Mouse (Mus musculus) cerebellum, adult 11 months (tissue): Measurements from ENCODE around the gene Nox1.
"Not testable (repeated sequence)": the region's sequence is repeated elsewhere in the genome, so short reads cannot be mapped to it uniquely, and the experiment has no call there.

ENCODE experiments used
- DNase-seq: peaks from one replicate; pipeline ENCODE4 v3.0.0; 2022

Nox1 gene

GRCm38 (mm10) chrX:134221856-134222255 is at the start of gene Nox1:
Nox1 (minus strand) TSS chrX:134221956.
- no peak for DNase-seq

- no peak for DNase-seq
Measured at GRCm38 (mm10) chrX:134262129-134262528, 40.4 kb upstream of the Nox1 start.

GRCm38 (mm10) chrX:134261191-134261590 is 39.4 kb upstream of the Nox1 start:
- DNase-seq, result no peak

GRCm38 (mm10) chrX:134248202-134248601 is 26.4 kb upstream of the Nox1 start:
- no peak for DNase-seq

- no peak for DNase-seq
Measured at GRCm38 (mm10) chrX:134245946-134246345, 24.2 kb upstream of the Nox1 start.

- DNase-seq, result no peak
Measured at GRCm38 (mm10) chrX:134238266-134238665, 16.5 kb upstream of the Nox1 start.

- no peak for DNase-seq
Measured at GRCm38 (mm10) chrX:134233048-134233447, 11.3 kb upstream of the Nox1 start.

- DNase-seq, result no peak
Measured at GRCm38 (mm10) chrX:134220618-134221017, 1.1 kb downstream of the Nox1 start.

GRCm38 (mm10) chrX:134218161-134218560 is 3.6 kb downstream of the Nox1 start:
- no peak for DNase-seq

GRCm38 (mm10) chrX:134211151-134211642 is 10.6 kb downstream of the Nox1 start:
- no peak for DNase-seq

- no peak for DNase-seq
Measured at GRCm38 (mm10) chrX:134208491-134208890, 13.3 kb downstream of the Nox1 start.

- not testable (repeated sequence) for DNase-seq
Measured at GRCm38 (mm10) chrX:134187201-134187600, 34.6 kb downstream of the Nox1 start, which contains the start of gene Arl13a. Arl13a (plus strand) TSS chrX:134187501.

- DNase-seq, result no peak
Measured at GRCm38 (mm10) chrX:134174699-134175098, 47.1 kb downstream of the Nox1 start.

- no peak for DNase-seq
Measured at GRCm38 (mm10) chrX:134170584-134170983, 51.2 kb downstream of the Nox1 start.

GRCm38 (mm10) chrX:134163484-134163883 is 58.3 kb downstream of the Nox1 start:
- DNase-seq, result no peak

- DNase-seq, result peak; percentile 10
Measured at GRCm38 (mm10) chrX:134162826-134163225, 58.9 kb downstream of the Nox1 start.

- DNase-seq, result peak; percentile 2
Measured at GRCm38 (mm10) chrX:134162043-134162720, 59.6 kb downstream of the Nox1 start, which contains the start of gene Xkrx. Xkrx (minus strand) TSS chrX:134162076.

- no peak for DNase-seq
Measured at GRCm38 (mm10) chrX:134160442-134160841, 61.3 kb downstream of the Nox1 start.

- DNase-seq, result no peak
Measured at GRCm38 (mm10) chrX:134158151-134158550, 63.6 kb downstream of the Nox1 start.

GRCm38 (mm10) chrX:134141986-134142385 is 79.8 kb downstream of the Nox1 start:
- no peak for DNase-seq

- no peak for DNase-seq
Measured at GRCm38 (mm10) chrX:134141551-134141950, 80.2 kb downstream of the Nox1 start.

GRCm38 (mm10) chrX:134140024-134140423 is 81.7 kb downstream of the Nox1 start:
- no peak for DNase-seq

- DNase-seq, result no peak
Measured at GRCm38 (mm10) chrX:134133821-134134220, 87.9 kb downstream of the Nox1 start.

- peak; percentile 1 for DNase-seq
Measured at GRCm38 (mm10) chrX:134132295-134132694, 89.5 kb downstream of the Nox1 start.

GRCm38 (mm10) chrX:134128549-134128948 is 93.2 kb downstream of the Nox1 start:
- no peak for DNase-seq
